Mouse (Mus musculus): Measurements from ENCODE around the gene Dph5.
"Not testable (repeated sequence)": the region's sequence is repeated elsewhere in the genome, so short reads cannot be mapped to it uniquely, and the experiment has no call there.

The Dph5 gene

GRCm38 (mm10) chr3:115892341-115892740, 4.7 kb downstream of the Dph5 start:
- no peak for DNase-seq (ENCODE audit: low spot score in 2 of 2)

DNA sequence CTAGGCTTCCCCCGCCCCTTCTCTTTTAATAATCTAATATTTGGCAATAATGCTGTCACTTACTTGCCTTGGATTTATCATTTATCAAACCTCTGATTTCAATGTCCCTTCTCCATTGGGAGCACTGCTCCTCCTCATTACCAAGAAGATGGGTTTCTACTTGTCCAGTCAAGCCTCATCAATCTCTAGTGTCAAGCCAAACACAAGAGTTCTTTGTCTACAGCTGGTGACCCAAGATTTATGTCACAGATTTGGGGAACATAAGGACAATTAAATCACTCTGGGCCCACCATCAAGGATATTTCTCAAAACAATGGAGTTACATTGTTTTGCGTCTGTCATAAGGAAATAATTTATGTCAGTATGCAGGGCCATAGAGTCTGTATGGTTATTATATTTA, 5.5 kb downstream of the Dph5 start:
- DNase-seq (ENCODE audit: low spot score in 2 of 2): no peak

- DNase-seq (ENCODE audit: low spot score in 2 of 2): no peak
Observed at GRCm38 (mm10) chr3:115898354-115898948, 10.8 kb downstream of the Dph5 start.

DNA sequence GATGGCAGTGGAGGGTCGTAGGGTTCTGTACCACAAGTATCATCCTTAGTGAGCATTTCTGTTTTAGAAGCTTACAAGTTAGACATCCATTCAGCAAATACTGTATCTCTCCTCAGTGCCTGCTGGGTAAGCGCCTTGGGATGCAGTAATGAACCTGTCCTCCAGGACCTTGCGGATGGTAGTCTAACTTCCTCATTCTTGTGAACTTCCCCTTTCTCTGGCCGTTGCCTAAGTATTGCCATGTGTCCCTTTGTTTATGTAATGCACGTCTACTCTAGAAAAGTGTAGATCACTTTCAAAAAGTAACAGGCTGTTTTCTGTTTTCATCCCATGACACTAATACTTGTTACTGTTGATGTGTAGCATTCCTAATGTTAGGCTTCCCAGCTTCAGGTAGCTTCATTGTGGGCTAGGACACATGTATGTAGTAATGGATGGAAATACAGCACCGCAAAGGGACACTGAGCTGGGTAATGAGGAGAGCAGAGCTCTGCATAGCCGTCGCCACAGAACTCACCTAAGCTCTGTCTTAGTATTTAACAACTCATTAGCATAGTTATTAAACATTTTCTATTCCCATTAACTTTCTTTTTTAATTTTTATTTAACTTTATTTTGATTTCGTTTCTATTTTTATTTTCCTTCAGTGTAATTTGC, 14.8 kb downstream of the Dph5 start:
- no peak for DNase-seq (ENCODE audit: low spot score in 2 of 2)

DNA sequence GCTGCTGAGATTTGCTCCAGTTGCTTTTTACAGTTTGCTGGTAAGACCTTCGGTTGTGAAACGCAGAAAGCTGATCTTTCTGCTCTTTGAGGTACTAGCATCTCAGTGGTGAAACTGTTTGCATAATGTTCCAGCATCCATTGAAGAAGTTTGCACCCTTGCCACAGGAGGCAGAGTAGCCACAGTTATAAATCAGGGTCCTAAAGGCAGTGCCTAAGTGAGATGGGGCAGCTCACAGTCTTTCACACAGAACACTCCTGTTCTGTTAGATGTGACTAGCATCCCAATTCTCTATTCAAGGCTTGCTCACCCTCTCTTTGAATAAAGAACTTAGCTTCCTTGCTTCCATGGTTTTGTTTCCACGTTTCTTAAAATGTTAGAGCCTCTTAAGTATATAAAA, 17.4 kb downstream of the Dph5 start:
- no peak for DNase-seq (ENCODE audit: low spot score in 2 of 2)

DNA sequence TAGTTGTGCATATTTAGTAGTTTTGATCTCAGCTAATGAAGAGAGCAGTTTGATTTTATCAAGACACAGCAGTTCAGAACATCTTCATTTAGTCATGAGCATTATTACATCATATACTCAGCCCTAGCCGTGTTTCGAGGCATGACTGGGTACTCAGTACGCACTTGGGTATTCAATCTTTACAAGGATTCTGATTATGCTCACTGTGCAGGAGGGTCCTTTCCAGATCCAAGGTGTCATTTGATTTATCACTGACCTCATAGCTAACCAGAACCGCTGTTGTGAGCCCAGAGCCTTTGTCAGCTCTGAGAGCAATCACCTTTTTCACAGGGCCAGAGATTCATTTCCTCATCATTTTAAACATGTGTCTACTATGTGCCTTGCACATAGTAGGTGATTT, 17.9 kb downstream of the Dph5 start:
- no peak for DNase-seq (ENCODE audit: low spot score in 2 of 2)

- DNase-seq (ENCODE audit: low spot score in 2 of 2): not testable (repeated sequence)
Observed at GRCm38 (mm10) chr3:115907406-115907805, 19.8 kb downstream of the Dph5 start.

GRCm38 (mm10) chr3:115924401-115925190, 37.0 kb downstream of the Dph5 start:
- DNase-seq (ENCODE audit: low spot score in 2 of 2): no peak

GRCm38 (mm10) chr3:115926531-115926930, 38.9 kb downstream of the Dph5 start:
- no peak for DNase-seq (ENCODE audit: low spot score in 2 of 2)

- no peak for DNase-seq (ENCODE audit: low spot score in 2 of 2)
Observed at GRCm38 (mm10) chr3:115931701-115932100, 44.1 kb downstream of the Dph5 start.

DNA sequence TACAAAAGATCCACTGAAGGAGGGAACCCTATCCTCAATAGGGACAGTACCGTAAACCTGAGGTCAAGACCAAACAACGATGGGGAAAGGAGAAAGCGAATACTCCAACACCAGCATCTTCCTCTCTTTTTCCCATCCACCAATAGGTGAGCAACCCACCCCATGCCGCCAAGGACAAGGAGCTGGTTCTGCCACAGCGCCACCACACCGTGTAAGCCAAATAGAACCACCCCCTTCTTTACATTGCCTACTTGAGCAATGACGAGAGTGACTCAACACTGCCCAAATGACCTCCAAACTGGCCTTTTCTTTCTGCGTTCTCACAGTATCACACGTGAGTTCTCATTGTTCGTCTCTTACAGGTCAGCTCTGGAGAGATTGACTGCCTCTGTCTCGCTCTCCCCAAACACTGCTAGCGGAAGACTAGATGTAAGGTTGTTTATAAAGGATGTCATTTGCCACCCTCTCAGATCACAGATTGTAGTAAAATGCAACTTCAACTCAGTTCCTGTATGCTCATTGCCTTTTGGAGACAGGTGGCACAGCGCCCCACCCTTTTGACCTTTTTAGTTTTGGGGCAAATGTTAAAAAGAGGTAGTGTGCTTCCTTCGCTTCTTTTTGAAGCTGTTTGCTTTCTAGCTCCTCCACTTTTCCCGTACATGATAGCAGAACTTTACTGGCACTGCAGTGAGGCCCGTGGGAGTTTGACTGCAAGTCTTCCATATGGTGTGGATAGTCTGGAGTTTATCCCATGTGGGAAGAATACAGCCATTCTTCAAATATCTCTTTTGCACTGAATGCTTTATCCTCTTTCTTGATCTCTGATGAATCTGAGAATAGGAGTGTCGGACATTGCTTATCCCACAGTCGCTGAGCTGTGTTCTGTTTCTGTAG, 45.9 kb downstream of the Dph5 start:
- DNase-seq (ENCODE audit: low spot score in 2 of 2): no peak

- DNase-seq (ENCODE audit: low spot score in 2 of 2): peak in 1 of 2 experiments; percentile 19
Observed at GRCm38 (mm10) chr3:115936734-115937599, 49.3 kb downstream of the Dph5 start.

GRCm38 (mm10) chr3:115937807-115938206, 50.2 kb downstream of the Dph5 start:
- no peak for DNase-seq (ENCODE audit: low spot score in 2 of 2)

GRCm38 (mm10) chr3:115940510-115940909, 52.9 kb downstream of the Dph5 start:
- DNase-seq (ENCODE audit: low spot score in 2 of 2): no peak

DNA sequence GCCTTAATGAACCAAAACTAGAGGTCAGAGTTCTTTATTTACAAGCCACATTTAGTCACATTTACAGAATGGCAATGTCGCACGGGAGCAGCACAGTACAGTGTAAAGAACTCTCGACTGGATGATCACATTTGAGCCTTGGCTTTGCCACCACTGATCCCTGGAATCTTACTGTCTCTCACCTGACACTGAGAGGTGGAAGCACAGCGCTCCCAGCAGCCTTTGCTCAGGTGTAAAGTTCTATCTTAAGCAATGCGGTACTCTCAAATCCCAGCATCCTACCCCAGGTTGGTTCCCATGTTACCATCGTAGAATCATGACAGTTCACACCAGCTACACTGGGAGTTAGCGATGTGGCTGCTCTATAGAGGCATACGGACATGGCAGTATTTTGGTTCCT, 53.8 kb downstream of the Dph5 start:
- DNase-seq (ENCODE audit: low spot score in 2 of 2): no peak

GRCm38 (mm10) chr3:115944376-115944775, 56.7 kb downstream of the Dph5 start:
- DNase-seq (ENCODE audit: low spot score in 2 of 2): no peak

DNA sequence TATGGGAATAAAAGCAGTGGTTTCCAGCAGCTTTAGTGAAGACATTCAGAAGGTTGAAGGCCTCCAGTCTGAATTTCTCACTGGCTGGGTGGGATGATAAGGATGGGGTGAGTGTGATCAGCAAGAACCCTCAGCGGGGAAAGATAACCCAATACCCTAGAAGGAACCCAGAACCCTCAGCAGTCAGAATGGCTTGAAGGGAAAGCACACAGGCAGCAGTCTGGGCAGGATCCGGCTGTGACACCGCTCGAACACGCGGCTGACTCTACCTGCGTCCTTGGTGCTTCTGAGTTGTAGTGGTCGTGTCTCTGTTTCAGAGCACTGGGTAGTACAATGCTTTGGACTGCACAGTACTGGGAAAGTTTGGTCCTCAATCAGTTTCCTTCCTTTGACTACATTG, 58.6 kb downstream of the Dph5 start:
- DNase-seq (ENCODE audit: low spot score in 2 of 2): no peak

- no peak for DNase-seq (ENCODE audit: low spot score in 2 of 2)
Observed at GRCm38 (mm10) chr3:115949220-115949920, 61.7 kb downstream of the Dph5 start.

DNA sequence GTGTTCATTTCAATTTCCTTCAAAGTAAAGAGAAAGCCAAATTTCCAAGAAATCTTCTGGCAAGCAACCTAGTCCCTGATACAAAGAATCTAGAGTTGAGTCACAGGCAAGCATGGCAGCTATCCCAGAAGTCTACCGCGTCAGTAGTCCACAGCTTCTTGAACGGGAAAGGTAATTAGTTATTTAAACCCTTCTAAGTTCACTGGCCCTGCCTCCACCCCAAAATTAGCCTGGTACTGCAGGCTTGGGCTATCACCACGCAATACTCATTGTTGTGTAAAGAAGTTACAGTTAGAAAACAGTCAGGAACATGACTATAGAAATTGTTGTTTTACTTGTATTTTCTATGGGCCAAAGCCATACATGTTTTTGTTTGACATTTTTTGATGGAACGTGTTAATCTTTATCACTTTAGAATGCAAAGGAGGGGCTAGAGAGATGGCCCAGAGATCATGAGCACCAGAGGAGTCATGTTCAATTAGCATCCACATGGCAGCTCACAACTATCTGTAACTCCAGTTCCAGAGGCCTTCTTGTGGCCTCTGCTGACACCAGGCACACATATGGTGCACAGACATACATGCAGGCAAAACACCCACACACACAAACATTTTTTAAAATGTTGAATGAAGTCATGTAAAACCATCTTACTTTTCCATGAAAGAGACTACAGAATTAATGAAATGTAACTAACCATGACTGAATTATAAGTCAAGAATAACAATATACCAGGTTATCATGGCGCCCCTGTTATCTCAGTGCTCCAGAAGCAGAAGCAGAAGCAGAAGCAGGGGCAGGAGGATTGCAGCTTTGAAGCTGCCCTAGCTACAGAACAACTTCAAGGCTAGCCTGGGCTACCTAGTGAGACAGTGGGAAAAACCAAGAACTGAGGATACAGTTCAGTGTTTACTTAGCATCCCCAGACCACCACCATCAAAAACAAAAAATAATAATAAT, 62.6 kb downstream of the Dph5 start:
- DNase-seq (ENCODE audit: low spot score in 2 of 2): peak in 1 of 2 experiments; percentile 23

Data from urinary bladder, postnatal 36 days (tissue).